8 mouse cellular contexts compared by ENCODE assay signal in the genomic region with DNA sequence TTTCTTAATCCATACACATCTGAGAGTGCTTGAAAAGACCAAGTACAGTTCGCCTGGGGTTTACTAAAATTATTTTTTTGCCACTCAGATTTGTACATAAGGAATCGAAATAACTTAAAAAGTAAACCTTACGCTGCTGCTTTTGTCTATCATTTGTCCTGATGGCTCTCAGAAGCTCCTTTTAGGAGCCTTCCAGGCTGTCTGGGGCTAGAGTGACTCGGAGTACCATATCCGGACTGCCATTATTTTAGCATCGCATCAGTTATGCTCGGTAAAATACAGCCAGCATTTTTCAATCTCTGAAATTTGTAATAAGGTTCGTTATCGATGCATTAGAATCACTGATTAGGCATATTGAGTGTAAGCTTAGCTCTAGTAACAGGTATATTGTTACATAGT. TPM values are rescaled to one million over a fixed set of nuclear protein-coding genes. Genes with fewer than 3 reads are reported as not detected.
A peak's percentile ranks its signal among the peaks of the same experiment; 100 is the strongest.
DNase-seq lines count a peak whose midpoint lies in the region; ATAC-seq and TF ChIP-seq lines count a peak whose summit lies in the region.

No protein-coding gene starts in this region.

- TF ChIP-seq CTCF in heart, postnatal 0 days (IDR thresholded peaks at IDR 0.05; ENCODE audit: low read depth) = no peak
- no peak for TF ChIP-seq CTCF in liver, postnatal 0 days (IDR thresholded peaks at IDR 0.05; ENCODE audit: low read depth)

- peak overlapping the region; percentile 43; the same call in 1 of the 2 replicates for H3K4me2 ChIP-seq in heart, embryonic 12.5 days
- H3K4me2 ChIP-seq in heart, postnatal 0 days (ENCODE audit: low read depth, low read length) = peak overlapping the region; percentile 53; the same call in 1 of the 2 replicates
- H3K4me2 ChIP-seq in liver, postnatal 0 days (ENCODE audit: low read depth, low read length) = peak overlapping the region; percentile 64

- WGBS in heart, embryonic 12.5 days = 77% methylated on average over 9 of the region's 9 CpGs
- WGBS in heart, postnatal 0 days = 78% methylated on average over 9 of the region's 9 CpGs
- 80% methylated on average over 9 of the region's 9 CpGs for WGBS in liver, postnatal 0 days (ENCODE audit: insufficient replicate concordance)

- ATAC-seq in heart, embryonic 12.5 days (ENCODE audit: insufficient number of reproducible peaks, low FRiP score) = no peak
- no peak for ATAC-seq in heart, postnatal 0 days (ENCODE audit: insufficient read depth, low read depth)
- ATAC-seq in liver, postnatal 0 days = no peak
- no peak for ATAC-seq in cerebellum, adult (ENCODE audit: insufficient number of reproducible peaks, low FRiP score, low TSS enrichment)

- H3K9me3 ChIP-seq in heart, embryonic 12.5 days (replicated peaks) = no peaks in the 10 kb centered on the region
- no peaks in the 10 kb centered on the region for H3K9me3 ChIP-seq in ES-E14 (ENCODE audit: control insufficient read depth, insufficient read depth, low read depth, low read length)
- H3K9me3 ChIP-seq in heart, postnatal 0 days (replicated peaks; ENCODE audit: control insufficient read depth, low read length) = no peaks in the 10 kb centered on the region
- no peaks in the 10 kb centered on the region for H3K9me3 ChIP-seq in liver, postnatal 0 days (ENCODE audit: low read length)

- DNase-seq in heart, adult 9 months (ENCODE audit: low spot score in 2 of 2) = no peak
- DNase-seq in ES-E14 (ENCODE audit: low read depth, low spot score) = no peak
- no peak for DNase-seq in heart, postnatal 0 days (ENCODE audit: low spot score)
- DNase-seq in liver, postnatal 0 days = no peak
- DNase-seq in layer of hippocampus, postnatal 14 days (ENCODE audit: low spot score in 2 of 2) = no peak
- no peak for DNase-seq in adrenal gland, postnatal 4 days (ENCODE audit: low spot score in 2 of 2)

- H3K27me3 ChIP-seq in heart, embryonic 12.5 days (replicated peaks) = no peaks in the 10 kb centered on the region
- H3K27me3 ChIP-seq in heart, postnatal 0 days (ENCODE audit: control insufficient read depth, insufficient read depth, low read length) = no peaks in the 10 kb centered on the region
- no peaks in the 10 kb centered on the region for H3K27me3 ChIP-seq in liver, postnatal 0 days (ENCODE audit: insufficient read depth, low read length)

- no peak for TF ChIP-seq EP300 in heart, postnatal 0 days (IDR thresholded peaks at IDR 0.05; ENCODE audit: low read depth)
- no peak for TF ChIP-seq EP300 in liver, postnatal 0 days (IDR thresholded peaks at IDR 0.05; ENCODE audit: low read depth)

- H3K36me3 ChIP-seq in heart, embryonic 12.5 days = no peaks in the 10 kb centered on the region
- H3K36me3 ChIP-seq in ES-E14 (ENCODE audit: control insufficient read depth, insufficient read depth, low read length, poor library complexity, severe bottlenecking) = no peaks in the 10 kb centered on the region
- no peaks in the 10 kb centered on the region for H3K36me3 ChIP-seq in heart, postnatal 0 days (replicated peaks; ENCODE audit: control insufficient read depth, insufficient read depth, low read length)
- H3K36me3 ChIP-seq in liver, postnatal 0 days (replicated peaks; ENCODE audit: insufficient read depth, low read length) = no peaks in the 10 kb centered on the region

- H3K9ac ChIP-seq in heart, embryonic 12.5 days = peak overlapping the region; percentile 57; the same call in 1 of the 2 replicates
- peak overlapping the region; percentile 75; the same call in 1 of the 2 replicates for H3K9ac ChIP-seq in ES-E14 (ENCODE audit: insufficient read depth, low read depth, low read length, poor library complexity, severe bottlenecking)
- peak overlapping the region; percentile 37 for H3K9ac ChIP-seq in heart, postnatal 0 days (replicated peaks; ENCODE audit: low read depth, low read length)
- H3K9ac ChIP-seq in liver, postnatal 0 days (replicated peaks) = peak overlapping the region; percentile 66

- H3K4me3 ChIP-seq in heart, embryonic 12.5 days = no peak overlapping the region
- peak overlapping the region in 1 of 2 experiments; percentile 52; a peak in 3 of 4 replicates for H3K4me3 ChIP-seq in ES-E14 (ENCODE audit: insufficient read depth in 1 of 2, low read depth in 1 of 2, low read length in 2 of 2, poor library complexity in 1 of 2, severe bottlenecking in 1 of 2)
- peak overlapping the region; percentile 35 for H3K4me3 ChIP-seq in heart, postnatal 0 days (ENCODE audit: low read depth, low read length)
- H3K4me3 ChIP-seq in liver, postnatal 0 days (ENCODE audit: low read depth, low read length) = peak overlapping the region; percentile 34; the same call in 1 of the 2 replicates

- in situ Hi-C loops in ES-E14 (cut with MboI; ENCODE audit: low sequenced_read_pairs in 2 of 2, unreplicated experiment in 2 of 2) = no loop called here

- peak overlapping the region; percentile 83 for H3K27ac ChIP-seq in heart, embryonic 12.5 days (ENCODE audit: poor library complexity, severe bottlenecking)
- H3K27ac ChIP-seq in ES-E14 (ENCODE audit: insufficient read depth, low read depth, low read length, poor library complexity, severe bottlenecking) = peak overlapping the region; percentile 48; the same call in 1 of the 2 replicates
- H3K27ac ChIP-seq in heart, postnatal 0 days (ENCODE audit: low read depth) = peak overlapping the region; percentile 83
- peak overlapping the region; percentile 92 for H3K27ac ChIP-seq in liver, postnatal 0 days (ENCODE audit: low read depth)

- peaks cover 27% of the 10 kb centered on the region for H3K4me1 ChIP-seq in heart, embryonic 12.5 days (replicated peaks)
- peaks cover 6 to 17% of the 10 kb centered on the region in 2 experiments for H3K4me1 ChIP-seq in ES-E14 (ENCODE audit: control insufficient read depth in 2 of 2, insufficient read depth in 2 of 2, low read length in 2 of 2, poor library complexity in 1 of 2)
- H3K4me1 ChIP-seq in heart, postnatal 0 days (ENCODE audit: control insufficient read depth, insufficient read depth) = peaks cover 30% of the 10 kb centered on the region
- H3K4me1 ChIP-seq in liver, postnatal 0 days (ENCODE audit: insufficient read depth) = peaks cover 37% of the 10 kb centered on the region

TF ChIP-seq in ES-E14, 5 proteins besides CTCF, POLR2A, EP300 and RAD21:
- TF ChIP-seq ZNF384 (IDR thresholded peaks at IDR 0.05; ENCODE audit: low read depth, low read length) = no peak
- no peak for TF ChIP-seq CHD2 (IDR thresholded peaks at IDR 0.05; ENCODE audit: low read depth, low read length)
- TF ChIP-seq MAFK (IDR thresholded peaks at IDR 0.05; ENCODE audit: insufficient read depth, low read depth, low read length) = no peak
- no peak for TF ChIP-seq HCFC1 (IDR thresholded peaks at IDR 0.05; ENCODE audit: borderline replicate concordance, insufficient read depth, low read length)

RNA-seq across cellular contexts. Expression of gene Hist2h2aa2, which starts 0.7 kb away (rescaled TPM):
- 38.3 and 41.2 TPM in 2 replicates for polyA plus RNA-seq in heart, embryonic 12.5 days (2016; fragmentation: Nextera tagmentation; extraction: Ambion mirVana)
- total RNA-seq in ES-E14 (2012; rRNA removed) = 2,531 and 3,588 TPM in 2 replicates
- total RNA-seq in heart, postnatal 0 days (2014; rRNA removed; ENCODE audit: low replicate concordance) = 1,879 and 2,872 TPM in 2 replicates
- 101 and 115 TPM in 2 replicates for polyA plus RNA-seq in heart, postnatal 0 days (2015; fragmentation: Nextera tagmentation; extraction: Ambion mirVana)
- 224 and 229 TPM in 2 replicates for polyA plus RNA-seq in liver, postnatal 0 days (2015; fragmentation: Nextera tagmentation; extraction: Ambion mirVana)
- total RNA-seq in layer of hippocampus, postnatal 14 days (2021) = 100 to 1,000 TPM; 248 to 267 TPM
- 1,000 to 10,000 TPM; 1,421 to 1,566 TPM for total RNA-seq in adrenal gland, postnatal 4 days (2021)

RNA-seq across cellular contexts. Expression of gene Hist2h3c2, which starts 1.9 kb away (rescaled TPM):
- polyA plus RNA-seq in heart, embryonic 12.5 days (2016; fragmentation: Nextera tagmentation; extraction: Ambion mirVana) = 2.5 and 3.7 TPM in 2 replicates
- total RNA-seq in ES-E14 (2012; rRNA removed) = 398 and 546 TPM in 2 replicates
- 551 and 927 TPM in 2 replicates for total RNA-seq in heart, postnatal 0 days (2014; rRNA removed; ENCODE audit: low replicate concordance)
- 2.3 and 2.6 TPM in 2 replicates for polyA plus RNA-seq in heart, postnatal 0 days (2015; fragmentation: Nextera tagmentation; extraction: Ambion mirVana)
- 5.0 and 8.1 TPM in 2 replicates for polyA plus RNA-seq in liver, postnatal 0 days (2015; fragmentation: Nextera tagmentation; extraction: Ambion mirVana)
- total RNA-seq in layer of hippocampus, postnatal 14 days (2021) = 10 to 100 TPM; 11.3 to 14.7 TPM
- total RNA-seq in adrenal gland, postnatal 4 days (2021) = 100 to 1,000 TPM; 197 to 262 TPM

RNA-seq across cellular contexts. Expression of gene Hist2h2aa1, which starts 4.5 kb away (rescaled TPM):
- 6.2 and 12.7 TPM in 2 replicates for polyA plus RNA-seq in heart, embryonic 12.5 days (2016; fragmentation: Nextera tagmentation; extraction: Ambion mirVana)
- 2,311 and 3,075 TPM in 2 replicates for total RNA-seq in ES-E14 (2012; rRNA removed)
- total RNA-seq in heart, postnatal 0 days (2014; rRNA removed; ENCODE audit: low replicate concordance) = 1,660 and 2,559 TPM in 2 replicates
- 22.0 and 24.6 TPM in 2 replicates for polyA plus RNA-seq in heart, postnatal 0 days (2015; fragmentation: Nextera tagmentation; extraction: Ambion mirVana)
- 107 and 123 TPM in 2 replicates for polyA plus RNA-seq in liver, postnatal 0 days (2015; fragmentation: Nextera tagmentation; extraction: Ambion mirVana)
- 1 to 10 TPM; 6.7 to 8.0 TPM for total RNA-seq in layer of hippocampus, postnatal 14 days (2021)
- total RNA-seq in adrenal gland, postnatal 4 days (2021) = 10 to 100 TPM; 34.3 to 35.1 TPM

RNA-seq across cellular contexts. Expression of gene Hist2h3c1, which starts 5.7 kb away (rescaled TPM):
- polyA plus RNA-seq in heart, embryonic 12.5 days (2016; fragmentation: Nextera tagmentation; extraction: Ambion mirVana) = 0.64 and 1.4 TPM in 2 replicates
- total RNA-seq in ES-E14 (2012; rRNA removed) = not detected in 2 replicates
- not detected in 2 replicates for total RNA-seq in heart, postnatal 0 days (2014; rRNA removed; ENCODE audit: low replicate concordance)
- polyA plus RNA-seq in heart, postnatal 0 days (2015; fragmentation: Nextera tagmentation; extraction: Ambion mirVana) = 0.19 and 0.41 TPM in 2 replicates
- 0.78 and 1.5 TPM in 2 replicates for polyA plus RNA-seq in liver, postnatal 0 days (2015; fragmentation: Nextera tagmentation; extraction: Ambion mirVana)
- not detected for total RNA-seq in layer of hippocampus, postnatal 14 days (2021)
- total RNA-seq in adrenal gland, postnatal 4 days (2021) = 1 to 10 TPM in 1 of 2 experiments, under 1 TPM in 1; 0.98 to 1.6 TPM

RNA-seq across cellular contexts. Expression of gene Hist2h2be, which starts 19.9 kb away (rescaled TPM):
- 5.0 and 5.7 TPM in 2 replicates for polyA plus RNA-seq in heart, embryonic 12.5 days (2016; fragmentation: Nextera tagmentation; extraction: Ambion mirVana)
- total RNA-seq in ES-E14 (2012; rRNA removed) = 0.80 and 1.0 TPM in 2 replicates
- total RNA-seq in heart, postnatal 0 days (2014; rRNA removed; ENCODE audit: low replicate concordance) = 13.2 and 22.1 TPM in 2 replicates
- 6.4 and 7.6 TPM in 2 replicates for polyA plus RNA-seq in heart, postnatal 0 days (2015; fragmentation: Nextera tagmentation; extraction: Ambion mirVana)
- polyA plus RNA-seq in liver, postnatal 0 days (2015; fragmentation: Nextera tagmentation; extraction: Ambion mirVana) = 4.1 and 4.9 TPM in 2 replicates
- total RNA-seq in layer of hippocampus, postnatal 14 days (2021) = 1 to 10 TPM; 4.0 to 4.8 TPM
- 10 to 100 TPM; 12.4 to 13.7 TPM for total RNA-seq in adrenal gland, postnatal 4 days (2021)

Comparison
In these comparisons a context has a peak if more than half of its experiments do, and no peak if none do; other contexts are left out.
1. RNA of gene Hist2h3c2, which starts 1.9 kb away (total RNA-seq): 551 to 927 TPM in heart, postnatal 0 days, 398 to 546 TPM in ES-E14 and 197 to 262 TPM in adrenal gland, postnatal 4 days; 11.3 to 14.7 TPM in layer of hippocampus, postnatal 14 days; every median in the first group is over 10 times any median in the second.
2. RNA of gene Hist2h2aa1, which starts 4.5 kb away (total RNA-seq): 2,311 to 3,075 TPM in ES-E14 and 1,660 to 2,559 TPM in heart, postnatal 0 days; 34.3 to 35.1 TPM in adrenal gland, postnatal 4 days and 6.7 to 8.0 TPM in layer of hippocampus, postnatal 14 days; every median in the first group is over 10 times any median in the second.
3. Peak in every context shown above with its lines, with median percentiles within 50 percentile points of each other: H3K27ac ChIP-seq, H3K4me2 ChIP-seq and H3K9ac ChIP-seq.